In the genomic region with DNA sequence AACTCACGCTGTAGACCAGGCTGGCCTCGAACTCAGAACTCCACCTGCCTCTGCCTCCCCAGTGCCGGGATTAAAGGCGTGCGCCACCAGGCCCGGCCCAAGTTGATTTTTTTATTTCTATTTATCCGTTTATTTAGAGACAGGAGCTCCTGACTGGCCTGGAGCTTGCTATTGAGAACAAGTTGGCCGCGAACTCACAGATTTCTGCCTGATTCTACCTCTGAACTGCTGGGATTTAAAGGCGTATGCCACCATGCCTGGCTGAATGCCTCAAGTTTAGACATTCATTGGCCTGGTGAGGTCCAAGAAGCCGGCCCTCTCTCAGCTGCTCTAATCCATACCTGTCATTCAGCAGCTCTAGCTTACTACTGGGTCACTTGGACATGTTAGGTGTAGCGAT, we compare ENCODE assay signal across 8 mouse cellular contexts. TPM values are rescaled to one million over a fixed set of nuclear protein-coding genes. Genes with fewer than 3 reads are reported as not detected.
A peak's percentile ranks its signal among the peaks of the same experiment; 100 is the strongest.
DNase-seq lines count a peak whose midpoint lies in the region; ATAC-seq lines count a peak whose summit lies in the region.

No protein-coding gene starts in this region.

- ATAC-seq in midbrain, embryonic 16.5 days, result no peak
- no peak for ATAC-seq in midbrain, embryonic 11.5 days (ENCODE audit: low FRiP score)
- ATAC-seq in limb, embryonic 11.5 days (ENCODE audit: insufficient number of reproducible peaks, low FRiP score, low TSS enrichment, low read depth), result no peak

- H3K9me3 ChIP-seq in midbrain, embryonic 16.5 days (replicated peaks; ENCODE audit: control insufficient read depth, low read length, poor library complexity, severe bottlenecking), result no peaks in the 10 kb centered on the region
- no peaks in the 10 kb centered on the region for H3K9me3 ChIP-seq in midbrain, embryonic 11.5 days (ENCODE audit: control insufficient read depth, low read length)
- H3K9me3 ChIP-seq in limb, embryonic 11.5 days (ENCODE audit: control insufficient read depth, low read length), result no peaks in the 10 kb centered on the region

- H3K4me2 ChIP-seq in midbrain, embryonic 16.5 days (ENCODE audit: low read length), result peak overlapping the region; percentile 91; the same call in 1 of the 2 replicates
- no peak overlapping the region for H3K4me2 ChIP-seq in midbrain, embryonic 11.5 days
- H3K4me2 ChIP-seq in limb, embryonic 11.5 days (ENCODE audit: low read depth, severe bottlenecking), result peak overlapping the region; percentile 76; the same call in 1 of the 2 replicates

- intact Hi-C loops in heart, postnatal 25 days (cut with DNase I), result no loop called here

- WGBS in midbrain, embryonic 16.5 days, result 72% methylated on average over 12 of the region's 12 CpGs
- WGBS in midbrain, embryonic 11.5 days, result 71% methylated on average over 12 of the region's 12 CpGs
- 74% methylated on average over 12 of the region's 12 CpGs for WGBS in limb, embryonic 11.5 days

- no peak overlapping the region for H3K9ac ChIP-seq in midbrain, embryonic 16.5 days (ENCODE audit: low read depth, low read length)
- H3K9ac ChIP-seq in midbrain, embryonic 11.5 days (ENCODE audit: low read length), result no peak overlapping the region; the same call in 1 of the 2 replicates
- H3K9ac ChIP-seq in limb, embryonic 11.5 days (ENCODE audit: low read length), result no peak overlapping the region

- no peak overlapping the region for H3K27ac ChIP-seq in midbrain, embryonic 16.5 days (ENCODE audit: low read length)
- H3K27ac ChIP-seq in midbrain, embryonic 11.5 days (ENCODE audit: low read depth, low read length), result no peak overlapping the region
- H3K27ac ChIP-seq in limb, embryonic 11.5 days (replicated peaks; ENCODE audit: low read depth, low read length), result no peak overlapping the region; the same call in 1 of the 2 replicates

- peak; percentile 95 for DNase-seq in heart, adult 11 months
- DNase-seq in heart, postnatal 25 days (ENCODE audit: low spot score), result no peak
- DNase-seq in midbrain, embryonic 11.5 days (ENCODE audit: low spot score, missing footprints), result no peak
- no peak for DNase-seq in limb, embryonic 11.5 days (ENCODE audit: low spot score)
- DNase-seq in T-cell, adult 2 months (ENCODE audit: low spot score), result no peak
- no peak for DNase-seq in spleen, postnatal 10 days (ENCODE audit: low spot score in 2 of 2)
- DNase-seq in urinary bladder, postnatal 36 days (ENCODE audit: low spot score in 2 of 2), result no peak

- H3K36me3 ChIP-seq in midbrain, embryonic 16.5 days (ENCODE audit: control insufficient read depth, insufficient read depth, low read length), result peaks cover 4% of the 10 kb centered on the region; the same call in 1 of the 2 replicates
- peaks cover 4% of the 10 kb centered on the region for H3K36me3 ChIP-seq in midbrain, embryonic 11.5 days (ENCODE audit: control insufficient read depth, insufficient read depth, low read length)
- H3K36me3 ChIP-seq in limb, embryonic 11.5 days (ENCODE audit: control insufficient read depth, insufficient read depth, low read length), result peaks cover 6% of the 10 kb centered on the region; the same call in 1 of the 2 replicates

- H3K4me3 ChIP-seq in midbrain, embryonic 16.5 days (ENCODE audit: low read depth, low read length), result no peak overlapping the region
- H3K4me3 ChIP-seq in midbrain, embryonic 11.5 days (ENCODE audit: low read depth, low read length), result no peak overlapping the region; the same call in none of the 2 replicates
- H3K4me3 ChIP-seq in limb, embryonic 11.5 days (ENCODE audit: low read depth, low read length), result 0 out of 2 replicates have a peak overlapping the region, but pooled peaks have one; percentile 8

- no peaks in the 10 kb centered on the region for H3K27me3 ChIP-seq in midbrain, embryonic 16.5 days (ENCODE audit: control insufficient read depth, insufficient read depth, low read depth, low read length)
- H3K27me3 ChIP-seq in midbrain, embryonic 11.5 days (ENCODE audit: control insufficient read depth, insufficient read depth, low read length), result no peaks in the 10 kb centered on the region
- no peaks in the 10 kb centered on the region for H3K27me3 ChIP-seq in limb, embryonic 11.5 days (ENCODE audit: control insufficient read depth, insufficient read depth, low read length)

- H3K4me1 ChIP-seq in midbrain, embryonic 16.5 days (ENCODE audit: control insufficient read depth, insufficient read depth, low read length), result peaks cover 37% of the 10 kb centered on the region
- H3K4me1 ChIP-seq in midbrain, embryonic 11.5 days (ENCODE audit: control insufficient read depth, insufficient read depth, low read length), result peaks cover 45% of the 10 kb centered on the region
- peaks cover 33% of the 10 kb centered on the region for H3K4me1 ChIP-seq in limb, embryonic 11.5 days (ENCODE audit: control insufficient read depth, insufficient read depth, low read length)

RNA-seq across cellular contexts. Expression of gene Dazap1, which starts 0.9 kb away (rescaled TPM):
- 10 to 100 TPM; 55.0 to 69.6 TPM for total RNA-seq in heart, postnatal 25 days (2021)
- polyA plus RNA-seq in midbrain, embryonic 16.5 days (2015; fragmentation: Nextera tagmentation; extraction: Ambion mirVana), result 43.7 and 51.9 TPM in 2 replicates
- 37.8 and 42.6 TPM in 2 replicates for polyA plus RNA-seq in midbrain, embryonic 11.5 days (2014; fragmentation: Nextera tagmentation; extraction: Ambion mirVana)
- polyA plus RNA-seq in limb, embryonic 11.5 days (2014; fragmentation: Nextera tagmentation; extraction: Ambion mirVana), result 51.7 and 55.6 TPM in 2 replicates

RNA-seq across cellular contexts. Expression of gene Gamt, which starts 1.4 kb away (rescaled TPM):
- 1 to 10 TPM; 9.0 to 9.3 TPM for total RNA-seq in heart, postnatal 25 days (2021)
- polyA plus RNA-seq in midbrain, embryonic 16.5 days (2015; fragmentation: Nextera tagmentation; extraction: Ambion mirVana), result 15.8 and 19.5 TPM in 2 replicates
- 24.6 and 28.9 TPM in 2 replicates for polyA plus RNA-seq in midbrain, embryonic 11.5 days (2014; fragmentation: Nextera tagmentation; extraction: Ambion mirVana)
- polyA plus RNA-seq in limb, embryonic 11.5 days (2014; fragmentation: Nextera tagmentation; extraction: Ambion mirVana), result 18.9 and 20.1 TPM in 2 replicates

RNA-seq across cellular contexts. Expression of gene Ndufs7, which starts 13.2 kb away (rescaled TPM):
- 100 to 1,000 TPM; 957 to 967 TPM for total RNA-seq in heart, postnatal 25 days (2021)
- 263 and 302 TPM in 2 replicates for polyA plus RNA-seq in midbrain, embryonic 16.5 days (2015; fragmentation: Nextera tagmentation; extraction: Ambion mirVana)
- 209 and 229 TPM in 2 replicates for polyA plus RNA-seq in midbrain, embryonic 11.5 days (2014; fragmentation: Nextera tagmentation; extraction: Ambion mirVana)
- polyA plus RNA-seq in limb, embryonic 11.5 days (2014; fragmentation: Nextera tagmentation; extraction: Ambion mirVana), result 266 and 281 TPM in 2 replicates

RNA-seq across cellular contexts. Expression of gene Rps15, which starts 30.1 kb away (rescaled TPM):
- 100 to 1,000 TPM; 703 to 732 TPM for total RNA-seq in heart, postnatal 25 days (2021)
- polyA plus RNA-seq in midbrain, embryonic 16.5 days (2015; fragmentation: Nextera tagmentation; extraction: Ambion mirVana), result 465 and 476 TPM in 2 replicates
- 752 and 845 TPM in 2 replicates for polyA plus RNA-seq in midbrain, embryonic 11.5 days (2014; fragmentation: Nextera tagmentation; extraction: Ambion mirVana)
- polyA plus RNA-seq in limb, embryonic 11.5 days (2014; fragmentation: Nextera tagmentation; extraction: Ambion mirVana), result 1,071 TPM in 2 replicates

RNA-seq across cellular contexts. Expression of gene Apc2, which starts 33.6 kb away (rescaled TPM):
- total RNA-seq in heart, postnatal 25 days (2021), result 1 to 10 TPM; 3.4 to 4.0 TPM
- polyA plus RNA-seq in midbrain, embryonic 16.5 days (2015; fragmentation: Nextera tagmentation; extraction: Ambion mirVana), result 172 and 205 TPM in 2 replicates
- polyA plus RNA-seq in midbrain, embryonic 11.5 days (2014; fragmentation: Nextera tagmentation; extraction: Ambion mirVana), result 63.4 and 66.5 TPM in 2 replicates
- 4.5 and 5.0 TPM in 2 replicates for polyA plus RNA-seq in limb, embryonic 11.5 days (2014; fragmentation: Nextera tagmentation; extraction: Ambion mirVana)
